8 mouse cellular contexts compared by ENCODE assay signal in the genomic region with DNA sequence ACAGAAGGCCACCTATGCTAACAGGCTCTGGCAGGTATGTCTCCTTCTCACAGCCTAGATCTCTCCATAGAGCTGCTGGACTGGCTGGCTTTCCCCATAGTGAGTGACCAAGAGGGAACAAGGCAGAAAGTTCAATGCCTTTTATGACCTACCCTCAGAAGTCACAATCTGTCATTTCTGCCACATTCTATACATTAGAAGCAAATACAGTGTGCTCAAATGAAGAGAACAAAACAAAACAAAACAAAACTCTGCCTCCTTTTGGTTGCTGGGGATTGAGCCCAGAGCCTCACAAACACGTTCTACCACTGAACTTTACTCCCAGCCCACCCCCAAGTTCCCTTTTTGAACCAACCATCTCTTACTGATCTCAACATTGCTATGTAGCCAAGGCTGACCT. TPM values are rescaled to one million over a fixed set of nuclear protein-coding genes. Genes with fewer than 3 reads are reported as not detected.
DNase-seq lines count a peak whose midpoint lies in the region; ATAC-seq and TF ChIP-seq lines count a peak whose summit lies in the region.

A gene (minus strand): TSS at position 101 of the 400 bp plus-strand sequence.

- no peak within 1 kb of the TSS for H3K4me3 ChIP-seq in ES-E14 (ENCODE audit: insufficient read depth in 1 of 2, low read depth in 1 of 2, low read length in 2 of 2, poor library complexity in 1 of 2, severe bottlenecking in 1 of 2)
- H3K4me3 ChIP-seq in forebrain, embryonic 16.5 days (replicated peaks; ENCODE audit: low read length): no peak within 1 kb of the TSS
- H3K4me3 ChIP-seq in hindbrain, embryonic 10.5 days: no peak within 1 kb of the TSS
- no peak within 1 kb of the TSS for H3K4me3 ChIP-seq in macrophage (ENCODE audit: inconsistent target)

- H3K27me3 ChIP-seq in forebrain, embryonic 16.5 days (replicated peaks; ENCODE audit: control insufficient read depth, insufficient read depth, low read length): no peaks in the 10 kb centered on the region
- no peaks in the 10 kb centered on the region for H3K27me3 ChIP-seq in hindbrain, embryonic 10.5 days (ENCODE audit: insufficient read depth, poor library complexity, severe bottlenecking)

- in situ Hi-C loops in ES-E14 (cut with MboI; ENCODE audit: low sequenced_read_pairs in 2 of 2, unreplicated experiment in 2 of 2): no loop called here

- WGBS in forebrain, embryonic 16.5 days: 67% methylated on average over 1 of the region's 1 CpGs
- 63% methylated on average over 1 of the region's 1 CpGs for WGBS in hindbrain, embryonic 10.5 days
- WGBS in macrophage (ENCODE audit: missing documents): 44% methylated on average over 1 of the region's 1 CpGs

- DNase-seq in ES-E14 (ENCODE audit: low read depth, low spot score): no peak
- DNase-seq in hindbrain, embryonic 10.5 days (ENCODE audit: low spot score): no peak
- no peak for DNase-seq in T-cell, adult 2 months (ENCODE audit: low spot score)
- no peak for DNase-seq in adipocyte (ENCODE audit: low spot score)
- no peak for DNase-seq in cerebellum, postnatal 4 days (ENCODE audit: low spot score in 2 of 2)

- no peaks in the 10 kb centered on the region for H3K9me3 ChIP-seq in ES-E14 (ENCODE audit: control insufficient read depth, insufficient read depth, low read depth, low read length)
- no peaks in the 10 kb centered on the region for H3K9me3 ChIP-seq in forebrain, embryonic 16.5 days (ENCODE audit: control insufficient read depth, low read length)
- no peaks in the 10 kb centered on the region for H3K9me3 ChIP-seq in hindbrain, embryonic 10.5 days

- H3K27ac ChIP-seq in ES-E14 (ENCODE audit: insufficient read depth, low read depth, low read length, poor library complexity, severe bottlenecking) (no peak within 1 kb of the TSS), macrophage (no peak within 1 kb of the TSS)
- no peak within 1 kb of the TSS for H3K27ac ChIP-seq in forebrain, embryonic 16.5 days (ENCODE audit: low read length)
- H3K27ac ChIP-seq in hindbrain, embryonic 10.5 days: no peak within 1 kb of the TSS

- H3K4me2 ChIP-seq in forebrain, embryonic 16.5 days (ENCODE audit: low read length): no peak within 1 kb of the TSS

- ATAC-seq in activated CD4-positive, CD25-positive, alpha-beta regulatory T cell, adult 4 months: no peak
- ATAC-seq in forebrain, embryonic 16.5 days: no peak

- H3K36me3 ChIP-seq in ES-E14 (ENCODE audit: control insufficient read depth, insufficient read depth, low read length, poor library complexity, severe bottlenecking) (no peaks in the 10 kb centered on the region), macrophage (ENCODE audit: inconsistent target) (no peaks in the 10 kb centered on the region)
- H3K36me3 ChIP-seq in forebrain, embryonic 16.5 days (ENCODE audit: control insufficient read depth, insufficient read depth): no peaks in the 10 kb centered on the region
- H3K36me3 ChIP-seq in hindbrain, embryonic 10.5 days: no peaks in the 10 kb centered on the region

- H3K9ac ChIP-seq in ES-E14 (ENCODE audit: insufficient read depth, low read depth, low read length, poor library complexity, severe bottlenecking): no peak within 1 kb of the TSS
- no peak within 1 kb of the TSS for H3K9ac ChIP-seq in forebrain, embryonic 16.5 days (replicated peaks; ENCODE audit: low read depth, low read length)

- H3K4me1 ChIP-seq in ES-E14 (ENCODE audit: control insufficient read depth in 2 of 2, insufficient read depth in 2 of 2, low read length in 2 of 2, poor library complexity in 1 of 2): no peaks in the 10 kb centered on the region
- H3K4me1 ChIP-seq in forebrain, embryonic 16.5 days (replicated peaks; ENCODE audit: control insufficient read depth, insufficient read depth, low read length): no peaks in the 10 kb centered on the region
- H3K4me1 ChIP-seq in hindbrain, embryonic 10.5 days (replicated peaks): no peaks in the 10 kb centered on the region

- H3K79me2 ChIP-seq in macrophage (ENCODE audit: inconsistent target): no peaks in the 10 kb centered on the region

TF ChIP-seq in ES-E14, 5 proteins besides CTCF, POLR2A, EP300 and RAD21:
- no peak for TF ChIP-seq HCFC1 (IDR thresholded peaks at IDR 0.05; ENCODE audit: borderline replicate concordance, insufficient read depth, low read length)
- TF ChIP-seq ZNF384 (IDR thresholded peaks at IDR 0.05; ENCODE audit: low read depth, low read length): no peak
- TF ChIP-seq CHD2 (IDR thresholded peaks at IDR 0.05; ENCODE audit: low read depth, low read length): no peak
- no peak for TF ChIP-seq MAFK (IDR thresholded peaks at IDR 0.05; ENCODE audit: insufficient read depth, low read depth, low read length)
- TF ChIP-seq ZC3H11A (IDR thresholded peaks at IDR 0.05; ENCODE audit: borderline replicate concordance, low read depth, low read length): no peak

RNA-seq across cellular contexts. Expression of the gene that starts here (rescaled TPM):
- total RNA-seq in ES-E14 (2012; rRNA removed): 23.3 and 27.4 TPM in 2 replicates
- 10 to 100 TPM; 74.3 to 80.2 TPM for polyA plus RNA-seq in activated CD4-positive, CD25-positive, alpha-beta regulatory T cell, adult 4 months (2017; shearing (Covaris generic))
- 101 and 102 TPM in 2 replicates for polyA plus RNA-seq in forebrain, embryonic 16.5 days (2015; fragmentation: Nextera tagmentation; extraction: Ambion mirVana)
- polyA plus RNA-seq in hindbrain, embryonic 10.5 days (2016; fragmentation: Nextera tagmentation; extraction: Ambion mirVana): 49.7 and 52.3 TPM in 2 replicates
- 100 to 1,000 TPM in 22 of 26 experiments, 10 to 100 TPM in 4; 62.4 to 199 (median 146) TPM for total RNA-seq in macrophage (2018; cell fraction: chromatin; rRNA removed)
- total RNA-seq in macrophage (2018; cell fraction: cytosol; rRNA removed): 10 to 100 TPM; 13.4 to 26.5 (median 20.3) TPM
- total RNA-seq in macrophage (2018; cell fraction: nucleus; rRNA removed): 100 to 1,000 TPM in 10 of 26 experiments, 10 to 100 TPM in 16; 33.4 to 169 (median 86.1) TPM
- polyA plus RNA-seq in macrophage (2018): 17.2 to 23.3 TPM (median 20.3 TPM) in 3 replicates
